Mouse (Mus musculus): Measurements from ENCODE around the gene Tomm70a. TPM values are rescaled to one million over a fixed set of nuclear protein-coding genes. Genes with fewer than 3 reads are reported as not detected.
"Not testable (repeated sequence)": the region's sequence is repeated elsewhere in the genome, so short reads cannot be mapped to it uniquely, and the experiment has no call there.

The Tomm70a gene
- total and polyA plus RNA-seq, 3 experiments = 66.0 to 147 (median 91.1) TPM

GRCm38 (mm10) chr16:57167514-57167912, 46.0 kb downstream of the Tomm70a start:
- Histone ChIP-seq H3K36me3 (replicated peaks) (peaks cover 58% of the 10 kb centered on the region), H3K27me3 (ENCODE audit: insufficient read depth, low read length) (no peaks in the 10 kb centered on the region), H3K4me1 (ENCODE audit: insufficient read depth, low read depth, low read length) (peaks cover 19% of the 10 kb centered on the region), H3K9me3 (replicated peaks) (no peaks in the 10 kb centered on the region), H3K4me3 (ENCODE audit: low read depth, low read length) (peak overlapping the region; percentile 95)
- TF ChIP-seq GATA2 (IDR thresholded peaks at IDR 0.05; ENCODE audit: borderline replicate concordance, low read depth, low read length) (no peak), POLR2AphosphoS5 (IDR thresholded peaks at IDR 0.05; ENCODE audit: insufficient replicate concordance, low read depth, low read length) (no peak), TAL1 (conservative IDR thresholded peaks at IDR 0.05; ENCODE audit: low read depth, low read length) (no peak), GATA1 (IDR thresholded peaks at IDR 0.05; ENCODE audit: borderline replicate concordance, low read length) (no peak), CTCF (IDR thresholded peaks at IDR 0.05; ENCODE audit: low read depth, low read length) (no peak)
- no peak for DNase-seq (ENCODE audit: low spot score)
- ATAC-seq (ENCODE audit: extremely low read depth, insufficient number of reproducible peaks, low FRiP score, poor library complexity, severe bottlenecking) = no peak

DNA sequence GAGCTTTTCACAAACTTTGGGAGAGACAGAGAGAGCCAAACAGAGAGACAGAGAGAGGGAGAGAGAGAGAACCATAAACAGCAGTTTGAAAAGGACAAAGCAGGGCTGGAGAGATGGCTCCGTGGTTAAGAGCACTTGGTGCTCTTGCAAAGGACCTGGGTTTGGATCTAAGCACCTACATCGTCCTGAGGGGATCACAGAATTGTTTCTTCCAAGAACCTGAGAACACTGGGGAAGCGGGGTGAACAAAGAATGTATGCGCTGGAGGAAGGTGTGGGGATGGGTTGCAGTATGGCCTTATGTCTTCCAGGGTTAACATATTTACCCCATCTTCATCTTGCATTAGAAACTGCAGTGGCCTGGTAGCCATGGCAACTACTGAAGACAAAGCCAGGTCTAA, 46.7 kb downstream of the Tomm70a start:
- no peak for TF ChIP-seq TAL1 (conservative IDR thresholded peaks at IDR 0.05; ENCODE audit: low read depth, low read length)
- TF ChIP-seq GATA2 (IDR thresholded peaks at IDR 0.05; ENCODE audit: borderline replicate concordance, low read depth, low read length) = no peak
- TF ChIP-seq CTCF (IDR thresholded peaks at IDR 0.05; ENCODE audit: low read depth, low read length) = no peak
- TF ChIP-seq POLR2AphosphoS5 (IDR thresholded peaks at IDR 0.05; ENCODE audit: insufficient replicate concordance, low read depth, low read length) = no peak
- no peak for TF ChIP-seq GATA1 (IDR thresholded peaks at IDR 0.05; ENCODE audit: borderline replicate concordance, low read length)
- Histone ChIP-seq H3K36me3 (replicated peaks) (peaks cover 57% of the 10 kb centered on the region), H3K4me1 (ENCODE audit: insufficient read depth, low read depth, low read length) (peaks cover 19% of the 10 kb centered on the region), H3K4me3 (ENCODE audit: low read depth, low read length) (no peak overlapping the region), H3K9me3 (replicated peaks) (no peaks in the 10 kb centered on the region), H3K27me3 (ENCODE audit: insufficient read depth, low read length) (no peaks in the 10 kb centered on the region)
- ATAC-seq (ENCODE audit: extremely low read depth, insufficient number of reproducible peaks, low FRiP score, poor library complexity, severe bottlenecking) (no peak), DNase-seq (ENCODE audit: low spot score) (no peak)

DNA sequence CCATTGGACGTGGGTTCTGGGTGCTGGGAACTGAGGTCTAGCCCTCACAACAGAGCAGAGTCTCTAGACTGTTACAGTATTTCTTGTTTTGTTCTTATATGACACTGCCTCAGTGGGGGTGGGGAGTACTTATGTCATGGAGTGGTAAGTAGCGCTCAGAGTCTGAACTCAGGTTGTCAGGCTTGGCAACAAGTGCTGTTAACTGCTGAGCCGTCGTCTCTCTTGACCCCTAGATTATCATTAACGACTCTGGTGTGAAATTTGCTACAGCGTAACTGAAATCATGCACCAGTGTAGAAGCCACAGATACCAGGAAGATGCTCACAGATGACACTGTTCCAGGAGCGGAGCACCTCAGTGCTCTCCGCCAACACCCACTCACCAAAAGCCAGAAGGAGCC, 49.7 kb downstream of the Tomm70a start:
- peaks cover 44% of the 10 kb centered on the region for H3K36me3 ChIP-seq (replicated peaks)
- ATAC-seq (ENCODE audit: extremely low read depth, insufficient number of reproducible peaks, low FRiP score, poor library complexity, severe bottlenecking) = no peak
- no peak for TF ChIP-seq GATA2 (IDR thresholded peaks at IDR 0.05; ENCODE audit: borderline replicate concordance, low read depth, low read length)
- TF ChIP-seq CTCF (IDR thresholded peaks at IDR 0.05; ENCODE audit: low read depth, low read length) = no peak

GRCm38 (mm10) chr16:57171570-57171969, 50.1 kb downstream of the Tomm70a start:
- TF ChIP-seq GATA1 (IDR thresholded peaks at IDR 0.05; ENCODE audit: borderline replicate concordance, low read length) = no peak
- Histone ChIP-seq H3K4me1 (ENCODE audit: insufficient read depth, low read depth, low read length) (peaks cover 11% of the 10 kb centered on the region), H3K27me3 (ENCODE audit: insufficient read depth, low read length) (no peaks in the 10 kb centered on the region), H3K36me3 (replicated peaks) (peaks cover 47% of the 10 kb centered on the region), H3K4me3 (ENCODE audit: low read depth, low read length) (no peak overlapping the region), H3K9me3 (replicated peaks) (no peaks in the 10 kb centered on the region)
- ATAC-seq (ENCODE audit: extremely low read depth, insufficient number of reproducible peaks, low FRiP score, poor library complexity, severe bottlenecking) (no peak), DNase-seq (ENCODE audit: low spot score) (no peak)

More for the DNA sequence above, 49.7 kb downstream of the Tomm70a start:
- H3K4me3 ChIP-seq (ENCODE audit: low read depth, low read length) = no peak overlapping the region
- H3K9me3 ChIP-seq (replicated peaks) = no peaks in the 10 kb centered on the region
- DNase-seq (ENCODE audit: low spot score) = no peak
- H3K27me3 ChIP-seq (ENCODE audit: insufficient read depth, low read length) = no peaks in the 10 kb centered on the region
- peaks cover 8% of the 10 kb centered on the region for H3K4me1 ChIP-seq (ENCODE audit: insufficient read depth, low read depth, low read length)

- not testable (repeated sequence) for H3K4me1 ChIP-seq (ENCODE audit: insufficient read depth, low read depth, low read length); H3K9me3 ChIP-seq (replicated peaks); DNase-seq (ENCODE audit: low spot score); ATAC-seq (ENCODE audit: extremely low read depth, insufficient number of reproducible peaks, low FRiP score, poor library complexity, severe bottlenecking); H3K4me3 ChIP-seq (ENCODE audit: low read depth, low read length); H3K27me3 ChIP-seq (ENCODE audit: insufficient read depth, low read length)
- peaks cover 59% of the 10 kb centered on the region for H3K36me3 ChIP-seq (replicated peaks)
These were observed 53.0 kb downstream of the Tomm70a start for GRCm38 (mm10) chr16:57174480-57174879.

DNA sequence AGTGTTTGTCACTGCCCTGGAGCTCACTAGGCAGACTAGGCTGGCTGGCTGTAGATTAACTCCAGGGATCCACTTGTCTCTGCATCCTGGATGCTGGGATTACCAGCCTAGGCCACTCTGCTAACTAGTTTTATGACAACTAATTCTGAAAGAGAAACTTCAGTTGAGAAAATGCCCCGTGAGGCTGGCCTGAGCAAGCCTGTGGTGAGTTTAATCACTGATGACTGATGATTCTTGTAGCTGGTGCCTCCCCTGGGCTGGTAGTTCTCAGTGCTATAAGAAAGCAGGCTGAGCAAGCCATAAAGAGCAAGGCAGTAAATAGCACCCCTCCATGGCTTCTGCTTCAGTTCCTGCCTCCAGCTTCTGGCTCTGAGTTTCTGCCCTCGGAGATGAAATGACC, 54.2 kb downstream of the Tomm70a start:
- no peaks in the 10 kb centered on the region for H3K27me3 ChIP-seq (ENCODE audit: insufficient read depth, low read length)
- ATAC-seq (ENCODE audit: extremely low read depth, insufficient number of reproducible peaks, low FRiP score, poor library complexity, severe bottlenecking) (no peak), DNase-seq (ENCODE audit: low spot score) (no peak)
- H3K4me1 ChIP-seq (ENCODE audit: insufficient read depth, low read depth, low read length) = peaks cover 5% of the 10 kb centered on the region
- H3K4me3 ChIP-seq (ENCODE audit: low read depth, low read length) = no peak overlapping the region
- TF ChIP-seq CTCF (IDR thresholded peaks at IDR 0.05; ENCODE audit: low read depth, low read length) = no peak
- H3K9me3 ChIP-seq (replicated peaks) = no peaks in the 10 kb centered on the region
- H3K36me3 ChIP-seq (replicated peaks) = peaks cover 60% of the 10 kb centered on the region

DNA sequence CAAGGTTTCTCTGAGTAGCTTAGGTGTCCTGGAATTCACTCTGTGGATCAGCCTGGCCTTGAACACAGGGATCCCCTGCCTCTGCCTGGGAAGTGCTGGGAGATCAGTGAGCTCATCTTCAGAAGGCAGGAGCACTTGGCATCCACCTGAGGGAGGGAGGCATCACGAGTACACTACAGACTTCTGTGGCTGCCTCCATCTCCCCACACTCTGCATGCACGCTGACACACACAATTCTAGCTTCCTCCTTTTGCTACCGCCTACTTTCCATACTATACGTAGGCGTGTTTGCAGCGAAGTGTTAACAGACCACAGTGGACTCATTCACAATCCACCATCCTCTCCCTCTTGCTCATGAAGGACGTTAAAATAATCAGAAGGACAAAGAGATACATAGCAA, 54.8 kb downstream of the Tomm70a start:
- no peak for DNase-seq (ENCODE audit: low spot score)
- ATAC-seq (ENCODE audit: extremely low read depth, insufficient number of reproducible peaks, low FRiP score, poor library complexity, severe bottlenecking) = no peak
- TF ChIP-seq CTCF (IDR thresholded peaks at IDR 0.05; ENCODE audit: low read depth, low read length) (no peak), GATA1 (IDR thresholded peaks at IDR 0.05; ENCODE audit: borderline replicate concordance, low read length) (no peak), TAL1 (conservative IDR thresholded peaks at IDR 0.05; ENCODE audit: low read depth, low read length) (no peak), POLR2AphosphoS5 (IDR thresholded peaks at IDR 0.05; ENCODE audit: insufficient replicate concordance, low read depth, low read length) (no peak)
- Histone ChIP-seq H3K27me3 (ENCODE audit: insufficient read depth, low read length) (no peaks in the 10 kb centered on the region), H3K9me3 (replicated peaks) (no peaks in the 10 kb centered on the region), H3K36me3 (replicated peaks) (peaks cover 59% of the 10 kb centered on the region), H3K4me3 (ENCODE audit: low read depth, low read length) (no peak overlapping the region), H3K4me1 (ENCODE audit: insufficient read depth, low read depth, low read length) (peaks cover 5% of the 10 kb centered on the region)
